Mouse (Mus musculus) layer of hippocampus, adult 6 months (tissue): ENCODE measurements around the gene Hist1h4a. TPM values are rescaled to one million over a fixed set of nuclear protein-coding genes. Genes with fewer than 3 reads are reported as not detected.

Experiments
- long read RNA-seq, 2 experiments: library from polyadenylated mRNA; unstranded; transcript quantifications; one replicate each; pipeline ENCODE4 v2.0.0; 2019 to 2020
- microRNA-seq: library from miRNA; unstranded; fragments of <30 nt; microRNA quantifications from one replicate; pipeline ENCODE4 v1.2.0, GENCODE M21; 2020
- polyA plus RNA-seq: library from polyadenylated mRNA; unstranded; fragments of <200 nt; fragmentation: Nextera tagmentation; gene quantifications from 2 replicates; pipeline ENCODE4 v1.2.3, GENCODE M21; 2021

Gene Hist1h4a
- 0.34 TPM in 1 of 2 replicates, not detected in the other for polyA plus RNA-seq
- long read RNA-seq, experiment 1 = 0 reads
- long read RNA-seq, experiment 2 = 0 reads

DNA sequence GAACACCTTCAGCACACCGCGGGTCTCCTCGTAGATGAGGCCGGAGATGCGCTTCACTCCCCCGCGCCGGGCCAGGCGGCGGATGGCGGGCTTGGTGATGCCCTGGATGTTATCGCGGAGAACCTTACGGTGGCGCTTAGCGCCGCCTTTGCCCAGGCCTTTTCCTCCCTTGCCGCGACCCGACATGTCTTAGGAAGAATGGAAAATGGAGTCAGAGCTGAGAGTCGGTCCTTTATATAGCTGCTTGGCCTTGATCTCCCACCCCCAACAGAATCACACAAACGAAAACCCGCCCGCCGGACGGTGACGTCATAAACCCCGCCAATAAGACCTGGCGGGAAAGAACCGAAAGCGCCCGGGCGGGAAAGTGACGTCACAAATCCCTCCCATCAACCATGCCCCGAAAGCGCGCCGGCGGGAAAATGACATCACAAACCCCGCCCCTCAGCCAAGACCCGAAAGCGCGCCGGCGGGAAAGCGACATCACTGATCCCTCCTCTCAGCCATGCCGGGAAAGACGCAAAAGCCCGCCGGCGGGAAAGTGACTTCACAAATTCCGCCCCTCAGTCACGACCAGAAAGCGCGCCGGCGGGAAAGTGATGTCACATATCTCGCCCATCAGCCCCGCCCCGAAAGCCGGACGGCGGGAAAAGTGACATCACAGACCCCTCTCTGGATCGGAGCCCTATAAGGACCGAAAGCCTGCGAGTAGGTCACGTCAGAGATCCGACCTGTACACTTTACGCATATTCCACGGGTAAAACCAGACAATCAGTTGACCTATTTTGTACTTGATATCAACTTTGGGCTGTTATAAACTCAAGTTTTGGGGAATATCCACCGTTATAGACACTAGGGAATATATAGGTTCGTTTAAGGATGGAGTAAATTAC, at the start of gene Hist1h4a:
Gene Hist1h4a (minus strand): TSS at position 259 of the 893 bp plus-strand sequence.

DNA sequence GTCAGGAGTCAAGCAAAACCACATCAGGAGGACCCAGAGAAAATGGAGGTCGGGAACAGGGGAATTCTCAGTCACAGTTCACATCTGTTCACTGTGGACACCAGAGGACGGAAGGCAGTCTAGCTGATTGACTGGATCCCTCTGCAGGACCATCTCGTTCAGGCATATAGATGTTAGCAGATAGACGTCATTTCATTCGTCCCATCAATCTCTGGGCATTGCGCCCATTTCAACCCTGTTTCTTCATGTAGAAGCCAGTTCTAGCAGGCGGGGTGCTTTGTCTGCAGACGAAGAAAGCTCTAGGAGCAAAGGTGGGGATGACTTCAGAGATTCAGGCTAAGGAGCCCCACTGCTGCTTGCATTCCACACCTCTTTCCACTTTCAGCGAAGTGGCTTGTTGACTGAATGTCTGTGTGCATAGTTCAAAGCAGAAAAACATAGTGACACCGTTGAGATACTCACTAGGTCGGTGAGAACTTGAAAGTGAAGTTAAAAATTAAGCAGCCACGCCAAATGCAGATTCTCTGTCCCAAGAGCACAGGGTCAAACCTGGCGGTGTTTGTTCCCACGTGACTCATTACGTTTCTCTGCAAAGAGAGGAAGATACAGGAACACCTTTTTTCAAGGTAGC, 45.5 kb upstream of the Hist1h4a start, which contains the start of gene Slc17a2:
Gene Slc17a2 (plus strand): TSS at position 572 of the 631 bp plus-strand sequence.

DNA sequence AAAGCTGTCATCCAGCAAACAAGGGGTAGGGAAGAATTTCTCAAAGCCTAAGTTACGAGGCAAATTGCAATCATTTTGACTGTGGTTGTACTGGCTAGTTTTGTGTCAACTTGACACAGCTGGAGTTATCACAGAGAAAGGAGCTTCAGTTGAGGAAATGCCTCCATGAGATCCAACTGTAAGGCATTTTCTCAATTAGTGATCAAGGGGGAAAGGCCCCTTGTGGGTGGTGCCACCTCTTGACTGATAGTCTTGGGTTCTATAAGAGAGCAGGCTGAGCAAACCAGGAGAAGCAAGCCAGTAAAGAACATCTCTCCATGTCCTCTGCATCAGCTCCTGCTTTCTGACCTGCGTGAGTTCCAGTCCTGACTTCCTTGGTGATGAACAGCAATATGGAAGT, 8.6 kb upstream of the Hist1h4a start, which contains the start of gene Trim38:
Gene Trim38 (plus strand): TSS at position 301 of the 400 bp plus-strand sequence.

DNA sequence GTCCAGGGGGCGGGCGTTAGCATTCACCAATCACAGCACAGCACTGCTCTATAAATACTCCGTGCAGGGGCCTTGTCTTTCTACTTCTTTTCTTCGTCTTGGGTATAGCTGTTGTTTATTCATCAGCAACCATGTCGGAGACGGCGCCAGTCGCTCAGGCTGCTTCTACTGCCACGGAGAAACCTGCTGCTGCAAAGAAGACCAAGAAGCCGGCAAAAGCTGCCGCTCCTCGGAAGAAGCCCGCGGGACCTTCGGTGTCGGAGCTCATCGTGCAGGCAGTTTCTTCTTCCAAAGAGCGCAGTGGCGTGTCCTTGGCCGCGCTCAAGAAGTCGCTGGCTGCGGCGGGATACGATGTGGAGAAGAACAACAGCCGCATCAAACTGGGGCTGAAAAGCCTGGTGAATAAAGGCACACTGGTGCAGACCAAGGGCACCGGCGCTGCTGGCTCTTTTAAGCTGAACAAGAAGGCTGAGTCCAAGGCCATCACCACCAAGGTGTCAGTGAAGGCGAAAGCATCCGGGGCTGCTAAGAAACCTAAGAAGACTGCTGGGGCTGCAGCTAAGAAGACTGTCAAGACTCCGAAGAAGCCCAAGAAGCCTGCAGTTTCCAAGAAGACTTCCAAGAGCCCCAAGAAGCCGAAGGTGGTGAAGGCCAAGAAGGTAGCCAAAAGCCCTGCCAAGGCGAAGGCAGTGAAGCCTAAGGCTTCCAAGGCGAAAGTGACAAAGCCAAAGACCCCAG, 2.7 kb upstream of the Hist1h4a start, which contains the start of gene Hist1h1a:
Gene Hist1h1a (plus strand): TSS at position 81 of the 738 bp plus-strand sequence.

GRCm38 (mm10) chr13:23761871-23762821, 1.1 kb upstream of the Hist1h4a start, which contains the start of gene Hist1h3a:
Gene Hist1h3a, minus strand, starts transcription at chr13:23762386.

DNA sequence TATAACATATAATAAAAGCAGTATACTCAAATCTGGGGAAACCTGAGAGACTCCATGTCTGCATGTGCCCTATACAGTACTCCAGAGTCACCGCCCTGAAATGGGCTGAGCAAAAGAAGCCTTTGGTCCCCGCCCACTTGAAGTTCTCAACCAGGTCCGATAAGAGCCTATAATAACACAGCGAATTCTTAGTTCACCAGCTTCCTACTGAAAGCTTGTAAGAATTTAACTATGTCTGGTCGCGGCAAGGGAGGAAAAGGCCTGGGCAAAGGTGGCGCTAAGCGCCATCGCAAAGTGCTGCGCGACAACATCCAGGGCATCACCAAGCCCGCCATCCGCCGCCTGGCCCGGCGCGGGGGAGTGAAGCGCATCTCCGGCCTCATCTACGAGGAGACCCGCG, 4.2 kb downstream of the Hist1h4a start, which contains the start of gene Hist1h4b:
Gene Hist1h4b (plus strand): TSS at position 224 of the 400 bp plus-strand sequence.

DNA sequence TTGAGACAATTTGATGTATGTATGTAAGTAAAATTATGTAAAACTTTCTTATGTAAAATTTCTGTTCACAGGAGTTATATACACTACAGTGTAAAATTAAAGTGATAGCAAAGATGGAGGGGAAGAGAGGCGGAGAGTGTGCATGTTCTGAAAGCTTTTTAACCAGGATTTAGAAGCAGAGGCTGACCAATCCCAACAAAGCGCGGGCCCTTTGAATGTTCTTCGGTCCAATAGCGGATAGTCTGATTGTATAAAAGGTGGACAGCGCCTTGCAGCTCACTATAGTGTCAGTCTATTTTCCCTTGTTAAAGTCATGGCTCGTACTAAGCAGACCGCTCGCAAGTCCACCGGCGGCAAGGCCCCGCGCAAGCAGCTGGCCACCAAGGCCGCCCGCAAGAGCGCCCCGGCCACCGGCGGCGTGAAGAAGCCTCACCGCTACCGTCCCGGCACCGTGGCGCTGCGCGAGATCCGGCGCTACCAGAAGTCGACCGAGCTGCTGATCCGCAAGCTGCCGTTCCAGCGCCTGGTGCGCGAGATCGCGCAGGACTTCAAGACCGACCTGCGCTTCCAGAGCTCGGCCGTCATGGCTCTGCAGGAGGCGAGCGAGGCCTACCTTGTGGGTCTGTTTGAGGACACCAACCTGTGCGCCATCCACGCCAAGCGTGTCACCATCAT, 8.8 kb downstream of the Hist1h4a start, which contains the start of gene Hist1h3b:
Gene Hist1h3b (plus strand): TSS at position 201 of the 675 bp plus-strand sequence.

GRCm38 (mm10) chr13:23750839-23751477, 10.1 kb downstream of the Hist1h4a start, which contains the start of gene Hist1h2ab:
Gene Hist1h2ab, plus strand, starts transcription at chr13:23751126.

GRCm38 (mm10) chr13:23746201-23747080, 14.6 kb downstream of the Hist1h4a start, which contains the start of gene Hist1h2bb:
Gene Hist1h2bb, plus strand, starts transcription at chr13:23746734.

GRCm38 (mm10) chr13:23745381-23746161, 15.5 kb downstream of the Hist1h4a start, which contains the start of gene Hist1h3c:
Gene Hist1h3c, minus strand, starts transcription at chr13:23745602.

GRCm38 (mm10) chr13:23738677-23739068, 22.4 kb downstream of the Hist1h4a start, which contains the start of gene Hist1h1c:
Gene Hist1h1c, plus strand, starts transcription at chr13:23738808.

Small RNA genes within 50 kb of the gene (microRNA-seq; reads per million reads assigned to microRNA genes)
- gene Gm44314 = not detected
- gene Gm44484 = not detected

Other genes starting within 250 kb of the Hist1h4a start
- gene Hist1h4h, start 230.2 kb downstream of the Hist1h4a start, polyA plus RNA-seq = 62.0 and 135 TPM in 2 replicates
- not detected in 2 replicates for gene Hist1h2af, start 227.3 kb downstream of the Hist1h4a start, polyA plus RNA-seq
- gene Hist1h3g, start 225.8 kb downstream of the Hist1h4a start, polyA plus RNA-seq = 1.3 TPM in 1 of 2 replicates, not detected in the other
- gene Hist1h2bh, start 217.8 kb downstream of the Hist1h4a start, polyA plus RNA-seq = 0.20 and 0.25 TPM in 2 replicates
- gene Hist1h3f, start 217.2 kb downstream of the Hist1h4a start, polyA plus RNA-seq = 0.14 TPM in 1 of 2 replicates, not detected in the other
- not detected in 2 replicates for gene Hist1h4f, start 209.6 kb downstream of the Hist1h4a start, polyA plus RNA-seq
- gene Hist1h1d, start 208.0 kb downstream of the Hist1h4a start, polyA plus RNA-seq = 0.03 and 0.10 TPM in 2 replicates
- 1.1 and 1.8 TPM in 2 replicates for gene Hist1h3e, start 198.9 kb downstream of the Hist1h4a start, polyA plus RNA-seq
- gene Hist1h2ae, start 190.0 kb downstream of the Hist1h4a start, polyA plus RNA-seq = 8.0 and 8.1 TPM in 2 replicates
- gene Hist1h2bg, start 189.8 kb downstream of the Hist1h4a start, polyA plus RNA-seq = 3.4 and 4.7 TPM in 2 replicates
- gene Hist1h2bf, start 187.0 kb downstream of the Hist1h4a start, polyA plus RNA-seq = 1.1 TPM in 1 of 2 replicates, not detected in the other
- gene Hist1h2ad, start 186.8 kb downstream of the Hist1h4a start, polyA plus RNA-seq = not detected in 2 replicates
- 0.60 and 0.88 TPM in 2 replicates for gene Hist1h3d, start 185.5 kb downstream of the Hist1h4a start, polyA plus RNA-seq
- 7.7 and 14.9 TPM in 2 replicates for gene Hist1h4d, start 179.6 kb downstream of the Hist1h4a start, polyA plus RNA-seq
- gene Hist1h2be, start 140.1 kb downstream of the Hist1h4a start, polyA plus RNA-seq = 4.3 and 6.3 TPM in 2 replicates
- 9.9 and 12.4 TPM in 2 replicates for gene Hist1h1e, start 138.7 kb downstream of the Hist1h4a start, polyA plus RNA-seq
- gene Hist1h2ac, start 77.3 kb downstream of the Hist1h4a start, polyA plus RNA-seq = 2.2 and 4.2 TPM in 2 replicates
- 125 and 195 TPM in 2 replicates for gene Hist1h2bc, start 77.0 kb downstream of the Hist1h4a start, polyA plus RNA-seq
- gene Hist1h1t, start 65.4 kb downstream of the Hist1h4a start, polyA plus RNA-seq = not detected in 2 replicates
- gene Hist1h4c, start 62.8 kb downstream of the Hist1h4a start, polyA plus RNA-seq = 3.0 and 6.5 TPM in 2 replicates
- gene Hfe, start 50.4 kb downstream of the Hist1h4a start, polyA plus RNA-seq = 6.8 and 7.3 TPM in 2 replicates
- gene Hist1h1c, start 22.4 kb downstream of the Hist1h4a start, polyA plus RNA-seq = 8.2 and 11.8 TPM in 2 replicates
- gene Hist1h3c, start 15.6 kb downstream of the Hist1h4a start, polyA plus RNA-seq = 0.43 and 0.45 TPM in 2 replicates
- gene Hist1h2bb, start 14.5 kb downstream of the Hist1h4a start, polyA plus RNA-seq = 0.92 TPM in 1 of 2 replicates, not detected in the other
- 3.4 and 5.1 TPM in 2 replicates for gene Hist1h2ab, start 10.1 kb downstream of the Hist1h4a start, polyA plus RNA-seq
- 0.31 TPM in 1 of 2 replicates, not detected in the other for gene Hist1h3b, start 9.0 kb downstream of the Hist1h4a start, polyA plus RNA-seq
- not detected in 2 replicates for gene Hist1h4b, start 4.2 kb downstream of the Hist1h4a start, polyA plus RNA-seq
- gene Hist1h3a, start 1.2 kb upstream of the Hist1h4a start, polyA plus RNA-seq = not detected in 2 replicates
- 0.20 TPM in 1 of 2 replicates, not detected in the other for gene Hist1h1a, start 2.4 kb upstream of the Hist1h4a start, polyA plus RNA-seq
- not detected in 2 replicates for gene Trim38, start 8.7 kb upstream of the Hist1h4a start, polyA plus RNA-seq
- not detected in 2 replicates for gene Slc17a2, start 45.8 kb upstream of the Hist1h4a start, polyA plus RNA-seq
- gene Slc17a3, start 78.2 kb upstream of the Hist1h4a start, polyA plus RNA-seq = not detected in 2 replicates
- not detected in 2 replicates for gene Slc17a1, start 106.5 kb upstream of the Hist1h4a start, polyA plus RNA-seq
- not detected in 2 replicates for gene Slc17a4, start 153.8 kb upstream of the Hist1h4a start, polyA plus RNA-seq
- gene Hist1h2ba, start 172.9 kb upstream of the Hist1h4a start, polyA plus RNA-seq = not detected in 2 replicates
- gene Hist1h2aa, start 173.2 kb upstream of the Hist1h4a start, polyA plus RNA-seq = not detected in 2 replicates
- 1.8 and 2.5 TPM in 2 replicates for gene Scgn, start 230.0 kb upstream of the Hist1h4a start, polyA plus RNA-seq